Mouse (Mus musculus): Measurements from ENCODE around the gene Ccdc22. TPM values are rescaled to one million over a fixed set of nuclear protein-coding genes. Genes with fewer than 3 reads are reported as not detected.
A peak's percentile ranks its signal among the peaks of the same experiment; 100 is the strongest.

Gene Ccdc22
- polyA plus RNA-seq, 1 experiment from 2014 or later, result 20.8 TPM

DNA sequence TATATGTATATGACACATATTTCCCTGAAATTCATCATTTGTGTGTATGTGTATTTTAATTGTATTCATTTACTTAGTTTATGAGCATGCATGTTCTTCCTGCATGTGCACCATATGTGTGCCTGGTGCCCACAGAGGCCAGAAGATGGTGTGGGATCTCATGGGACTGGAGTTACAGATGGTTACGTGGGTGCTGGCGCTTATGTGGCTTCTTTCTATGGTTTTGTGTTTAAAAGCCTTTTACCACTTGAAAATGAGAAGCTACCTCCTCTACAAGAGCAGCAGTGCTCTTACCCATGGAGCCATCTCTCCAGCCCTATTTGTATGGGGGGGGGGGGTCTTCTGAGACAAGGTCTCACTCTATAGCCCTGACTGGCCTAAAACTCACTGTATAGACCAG, 24.2 kb downstream of the Ccdc22 start:
- no peak for ATAC-seq (replicated peaks; ENCODE audit: extremely low read depth, insufficient read depth, low FRiP score)
- Histone ChIP-seq H3K9me3 (replicated peaks; ENCODE audit: control insufficient read depth, low read length) (no peaks in the 10 kb centered on the region), H3K4me1 (ENCODE audit: control insufficient read depth, insufficient read depth, low read length) (no peaks in the 10 kb centered on the region), H3K4me3 (ENCODE audit: low read length) (no peak overlapping the region), H3K27ac (ENCODE audit: low read length) (no peak overlapping the region), H3K36me3 (ENCODE audit: control insufficient read depth, insufficient read depth) (no peaks in the 10 kb centered on the region), H3K27me3 (ENCODE audit: control insufficient read depth, insufficient read depth, low read length) (no peaks in the 10 kb centered on the region), H3K4me2 (ENCODE audit: low read depth, low read length) (no peak overlapping the region), H3K9ac (ENCODE audit: low read length) (no peak overlapping the region)
- 80% methylated on average over 2 of the region's 2 CpGs for WGBS

DNA sequence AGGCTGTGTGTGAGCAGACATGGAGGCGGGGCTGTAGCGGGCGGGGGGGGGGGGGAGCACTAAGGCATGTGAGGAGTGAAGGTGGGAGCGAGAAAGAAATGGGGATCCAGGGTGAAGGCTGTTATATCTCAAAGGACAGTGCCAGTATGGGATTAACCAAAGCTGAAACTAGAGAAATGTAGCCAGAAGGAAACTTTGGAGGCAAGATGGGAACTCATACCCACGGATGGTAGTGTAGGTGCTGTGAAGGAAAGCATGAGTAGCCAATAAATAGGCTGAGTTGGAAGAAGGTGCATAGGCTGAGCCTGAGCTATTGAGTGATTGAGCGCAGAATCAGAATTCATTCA, 30.5 kb downstream of the Ccdc22 start:
- Histone ChIP-seq H3K4me1 (ENCODE audit: control insufficient read depth, insufficient read depth, low read length) (peaks cover 19% of the 10 kb centered on the region), H3K27me3 (ENCODE audit: control insufficient read depth, insufficient read depth, low read length) (no peaks in the 10 kb centered on the region), H3K36me3 (ENCODE audit: control insufficient read depth, insufficient read depth) (no peaks in the 10 kb centered on the region), H3K27ac (ENCODE audit: low read length) (no peak overlapping the region), H3K9ac (ENCODE audit: low read length) (no peak overlapping the region), H3K9me3 (replicated peaks; ENCODE audit: control insufficient read depth, low read length) (no peaks in the 10 kb centered on the region), H3K4me3 (ENCODE audit: low read length) (peak overlapping the region; percentile 60), H3K4me2 (ENCODE audit: low read depth, low read length) (peak overlapping the region; percentile 82)
- no peak for ATAC-seq (replicated peaks; ENCODE audit: extremely low read depth, insufficient read depth, low FRiP score)
- WGBS, result 23% methylated on average over 5 of the region's 6 CpGs

DNA sequence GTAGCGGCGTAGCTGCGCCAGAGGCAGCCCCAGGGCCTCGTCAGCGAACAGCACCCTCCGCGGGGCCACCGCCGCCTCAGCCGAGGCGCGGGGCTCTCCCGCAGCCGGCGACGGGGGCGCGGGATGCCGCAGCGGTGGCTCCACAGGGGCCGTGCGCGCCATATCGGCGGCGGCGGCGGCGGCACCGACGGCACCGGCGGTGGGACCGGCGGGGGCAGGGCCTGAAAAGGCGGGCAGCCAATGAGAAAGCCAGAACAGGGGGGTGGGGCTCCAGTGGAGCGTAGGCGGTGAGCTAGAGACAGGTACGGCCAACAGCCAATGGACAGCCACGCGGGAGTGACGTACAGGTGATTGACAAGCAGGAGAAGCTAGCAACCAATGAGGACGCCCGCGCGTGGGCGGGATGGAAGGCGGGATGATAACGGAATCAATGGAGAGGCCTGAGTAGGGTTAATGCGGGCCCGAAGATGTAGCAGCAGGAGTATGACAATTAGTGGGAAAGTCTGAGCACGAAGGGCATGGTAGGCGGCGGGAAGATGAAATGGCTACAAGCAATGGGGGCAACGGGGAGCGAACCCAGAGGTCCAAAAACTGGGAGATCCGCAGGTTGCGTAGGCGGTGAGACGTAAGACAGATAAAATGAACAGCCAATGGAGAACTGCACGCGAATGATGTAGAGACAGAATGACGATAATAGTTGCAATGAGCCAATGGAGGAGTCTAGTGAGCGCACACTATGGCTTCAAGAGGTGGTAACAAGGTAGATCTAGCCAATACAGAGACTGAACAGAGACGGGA, 31.0 kb downstream of the Ccdc22 start, which contains the start of gene Ppp1r3f:
TSS of gene Ppp1r3f (minus strand) at position 197 of the 798 bp plus-strand sequence.
- H3K27me3 ChIP-seq (ENCODE audit: control insufficient read depth, insufficient read depth, low read length), result no peaks in the 10 kb centered on the region
- no peaks in the 10 kb centered on the region for H3K9me3 ChIP-seq (replicated peaks; ENCODE audit: control insufficient read depth, low read length)
- H3K27ac ChIP-seq (ENCODE audit: low read length), result peak within 1 kb of the TSS; percentile 79
- peak within 1 kb of the TSS; percentile 60 for H3K4me3 ChIP-seq (ENCODE audit: low read length)
- ATAC-seq (replicated peaks; ENCODE audit: extremely low read depth, insufficient read depth, low FRiP score), result peak; percentile 95
- H3K9ac ChIP-seq (ENCODE audit: low read length), result peak within 1 kb of the TSS; percentile 75
- no peaks in the 10 kb centered on the region for H3K36me3 ChIP-seq (ENCODE audit: control insufficient read depth, insufficient read depth)
- H3K4me1 ChIP-seq (ENCODE audit: control insufficient read depth, insufficient read depth, low read length), result peaks cover 19% of the 10 kb centered on the region
- peak within 1 kb of the TSS; percentile 82 for H3K4me2 ChIP-seq (ENCODE audit: low read depth, low read length)
- WGBS, result 13% methylated on average over 56 of the region's 65 CpGs

DNA sequence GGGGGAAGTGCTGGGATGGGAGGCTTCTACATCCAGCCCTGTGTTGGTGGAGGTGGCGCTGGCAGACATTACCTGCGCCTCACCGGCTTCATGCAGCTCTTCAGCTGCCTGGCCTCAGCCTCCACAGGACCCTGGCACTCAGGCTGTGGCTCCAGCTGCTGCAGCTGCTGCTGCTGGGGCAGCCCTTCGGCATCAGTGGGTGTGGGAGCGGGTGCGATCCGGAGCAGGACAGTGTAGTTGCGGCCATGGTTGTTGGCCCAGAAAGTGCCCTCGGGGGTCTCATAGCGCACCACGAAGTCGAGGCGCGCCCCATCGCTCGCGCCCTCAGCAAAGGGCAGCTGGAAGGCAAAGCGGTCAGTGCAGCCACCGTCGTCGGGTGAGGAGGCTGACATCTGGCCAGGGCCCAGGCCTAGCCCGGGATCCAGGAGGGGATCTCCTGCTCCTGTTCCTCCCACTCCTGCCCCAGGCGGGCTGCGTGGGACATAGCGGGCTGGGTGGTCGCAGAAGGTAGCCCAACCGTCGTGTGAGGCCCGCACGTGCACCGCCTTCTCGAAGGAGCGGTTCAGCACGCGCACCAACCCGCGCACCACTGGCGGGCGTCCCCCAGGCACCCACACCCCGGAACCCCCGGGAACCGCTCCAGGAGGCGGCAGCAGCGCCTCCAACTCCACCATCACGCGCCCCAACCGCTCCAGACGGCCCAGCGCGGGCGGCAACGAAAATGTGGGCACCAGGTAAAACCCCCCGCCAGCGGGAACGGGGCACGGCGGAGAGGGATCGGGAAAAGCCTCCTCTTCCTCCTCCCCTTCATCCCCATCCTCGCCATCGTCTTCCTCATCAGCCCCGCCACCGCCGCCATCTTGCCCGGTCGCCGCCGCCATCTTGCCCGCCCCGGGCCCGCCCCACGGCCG, 31.9 kb downstream of the Ccdc22 start, which contains the start of gene Foxp3:
TSS of gene Foxp3 (plus strand) at position 469 of the 911 bp plus-strand sequence.
- H3K9me3 ChIP-seq (replicated peaks; ENCODE audit: control insufficient read depth, low read length), result no peaks in the 10 kb centered on the region
- ATAC-seq (replicated peaks; ENCODE audit: extremely low read depth, insufficient read depth, low FRiP score), result peak; percentile 70
- 24% methylated on average over 62 of the region's 72 CpGs for WGBS

DNA sequence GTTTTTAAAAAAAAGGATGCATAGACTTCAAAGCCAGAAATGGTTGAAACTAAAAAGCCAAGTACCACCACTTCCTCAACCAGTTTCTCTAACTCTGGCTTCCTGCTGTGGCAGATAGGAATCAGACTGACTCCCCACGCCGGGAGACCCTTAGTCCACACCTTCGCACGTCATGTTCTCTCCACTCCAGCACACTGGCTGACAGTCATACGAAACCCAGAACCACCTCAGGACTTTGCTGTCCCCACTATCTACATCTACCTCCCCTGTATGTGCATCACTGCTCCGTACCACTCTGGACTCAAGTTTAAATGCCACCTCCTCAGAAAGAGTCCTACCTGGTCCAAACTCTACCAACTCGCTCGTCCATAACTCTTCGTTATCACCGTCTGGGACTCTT, 32.9 kb downstream of the Ccdc22 start:
- ATAC-seq (replicated peaks; ENCODE audit: extremely low read depth, insufficient read depth, low FRiP score), result no peak
- 50% methylated on average over 10 of the region's 10 CpGs for WGBS

More for the DNA sequence above, 31.9 kb downstream of the Ccdc22 start, which contains the start of gene Foxp3:
- peak within 1 kb of the TSS; percentile 60 for H3K4me3 ChIP-seq (ENCODE audit: low read length)
- peak within 1 kb of the TSS; percentile 82 for H3K4me2 ChIP-seq (ENCODE audit: low read depth, low read length)
- H3K27me3 ChIP-seq (ENCODE audit: control insufficient read depth, insufficient read depth, low read length), result no peaks in the 10 kb centered on the region
- H3K4me1 ChIP-seq (ENCODE audit: control insufficient read depth, insufficient read depth, low read length), result peaks cover 19% of the 10 kb centered on the region
- peak within 1 kb of the TSS; percentile 75 for H3K9ac ChIP-seq (ENCODE audit: low read length)
- H3K36me3 ChIP-seq (ENCODE audit: control insufficient read depth, insufficient read depth), result no peaks in the 10 kb centered on the region
- peak within 1 kb of the TSS; percentile 79 for H3K27ac ChIP-seq (ENCODE audit: low read length)

DNA sequence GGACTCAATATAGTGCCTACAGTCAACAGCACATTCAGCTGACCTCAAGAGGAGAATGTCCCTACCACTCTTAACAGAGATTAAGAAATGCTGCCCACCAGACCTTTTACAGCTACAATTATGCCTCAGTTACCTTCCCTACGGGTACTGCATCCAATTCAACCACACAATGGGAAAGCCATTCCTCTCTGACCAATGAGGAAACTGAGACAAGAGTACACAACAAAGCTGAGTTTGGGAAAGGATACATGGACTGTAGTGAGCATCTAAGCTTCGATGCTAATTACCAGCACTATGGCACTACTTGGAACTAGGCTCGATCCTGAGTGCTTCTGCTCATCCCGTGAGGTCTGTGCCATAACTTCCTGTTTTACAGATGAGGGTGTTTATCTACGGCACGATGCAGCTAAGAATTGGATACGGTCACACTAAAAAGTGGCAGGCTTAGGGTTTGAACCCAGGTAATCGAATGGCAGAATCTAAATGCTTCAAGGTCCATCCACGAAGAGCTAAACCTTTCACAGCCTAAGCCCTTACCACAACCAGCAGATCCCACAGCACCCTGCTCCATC, 33.7 kb downstream of the Ccdc22 start:
- WGBS, result 76% methylated on average over 9 of the region's 9 CpGs
- Histone ChIP-seq H3K27ac (ENCODE audit: low read length) (no peak overlapping the region), H3K36me3 (ENCODE audit: control insufficient read depth, insufficient read depth) (no peaks in the 10 kb centered on the region), H3K9me3 (replicated peaks; ENCODE audit: control insufficient read depth, low read length) (no peaks in the 10 kb centered on the region), H3K27me3 (ENCODE audit: control insufficient read depth, insufficient read depth, low read length) (no peaks in the 10 kb centered on the region), H3K9ac (ENCODE audit: low read length) (no peak overlapping the region), H3K4me2 (ENCODE audit: low read depth, low read length) (no peak overlapping the region), H3K4me1 (ENCODE audit: control insufficient read depth, insufficient read depth, low read length) (peaks cover 19% of the 10 kb centered on the region), H3K4me3 (ENCODE audit: low read length) (no peak overlapping the region)
- no peak for ATAC-seq (replicated peaks; ENCODE audit: extremely low read depth, insufficient read depth, low FRiP score)

More for the DNA sequence above, 32.9 kb downstream of the Ccdc22 start:
- Histone ChIP-seq H3K4me3 (ENCODE audit: low read length) (no peak overlapping the region; the same call in 1 of the 2 replicates), H3K27me3 (ENCODE audit: control insufficient read depth, insufficient read depth, low read length) (no peaks in the 10 kb centered on the region), H3K36me3 (ENCODE audit: control insufficient read depth, insufficient read depth) (no peaks in the 10 kb centered on the region), H3K27ac (ENCODE audit: low read length) (no peak overlapping the region), H3K9me3 (replicated peaks; ENCODE audit: control insufficient read depth, low read length) (no peaks in the 10 kb centered on the region), H3K4me2 (ENCODE audit: low read depth, low read length) (peak overlapping the region; percentile 82), H3K9ac (ENCODE audit: low read length) (no peak overlapping the region), H3K4me1 (ENCODE audit: control insufficient read depth, insufficient read depth, low read length) (peaks cover 19% of the 10 kb centered on the region)

DNA sequence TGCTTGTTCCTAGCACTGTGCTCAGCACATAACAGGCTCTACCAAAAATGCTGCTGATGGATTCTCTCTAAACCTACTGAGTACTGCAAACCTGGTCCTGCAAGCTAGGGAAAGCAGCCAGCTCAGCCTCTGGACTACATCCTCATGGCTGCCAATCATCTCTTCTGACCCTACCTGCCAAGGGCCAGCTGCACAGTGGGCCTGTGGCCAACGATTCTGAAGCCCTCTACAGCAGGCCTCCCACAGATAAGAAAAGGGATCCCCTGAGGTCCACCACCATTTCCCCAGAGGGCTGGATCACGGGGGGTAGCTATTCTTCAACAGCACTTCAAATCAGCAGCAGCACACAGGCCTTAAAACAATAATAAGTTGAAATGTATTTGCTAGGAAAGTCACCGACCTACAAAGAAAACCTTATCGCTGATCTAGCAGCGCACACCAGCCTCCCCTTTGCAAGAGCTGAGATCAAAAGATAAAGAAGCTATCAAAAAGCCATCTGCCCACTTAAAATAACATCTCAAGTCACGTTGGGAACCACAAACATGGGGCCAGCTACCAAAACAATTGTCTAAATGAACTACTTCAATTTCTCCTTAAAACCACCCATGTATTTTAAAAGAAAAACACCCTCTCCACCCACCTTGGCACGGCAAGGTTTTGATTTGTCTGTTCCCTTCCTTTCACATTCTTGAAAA, 34.7 kb downstream of the Ccdc22 start:
- no peaks in the 10 kb centered on the region for H3K36me3 ChIP-seq (ENCODE audit: control insufficient read depth, insufficient read depth)
- ATAC-seq (replicated peaks; ENCODE audit: extremely low read depth, insufficient read depth, low FRiP score), result no peak
- 42% methylated on average over 7 of the region's 7 CpGs for WGBS

DNA sequence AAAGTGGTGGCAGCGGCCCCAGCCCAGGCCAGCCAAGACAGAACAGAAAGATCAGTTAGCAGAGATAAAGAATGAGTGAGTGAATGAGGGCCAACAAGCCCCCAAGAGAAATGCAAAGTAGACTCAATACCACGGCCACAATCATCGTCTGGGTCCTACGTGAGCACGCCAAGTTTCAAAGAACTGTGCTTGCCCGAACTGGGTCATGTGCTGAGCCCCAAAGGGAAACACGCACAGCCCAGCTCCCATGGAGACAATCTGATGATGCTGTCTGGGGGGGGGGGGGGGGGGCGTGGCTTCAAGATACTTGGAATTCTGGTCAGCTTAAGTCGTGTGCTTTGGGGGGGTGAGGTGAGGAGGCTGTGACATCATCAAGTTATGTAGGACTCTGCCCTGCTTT, 37.8 kb downstream of the Ccdc22 start:
- Histone ChIP-seq H3K4me3 (ENCODE audit: low read length) (no peak overlapping the region), H3K9me3 (replicated peaks; ENCODE audit: control insufficient read depth, low read length) (no peaks in the 10 kb centered on the region), H3K4me2 (ENCODE audit: low read depth, low read length) (no peak overlapping the region), H3K36me3 (ENCODE audit: control insufficient read depth, insufficient read depth) (no peaks in the 10 kb centered on the region), H3K27me3 (ENCODE audit: control insufficient read depth, insufficient read depth, low read length) (no peaks in the 10 kb centered on the region), H3K4me1 (ENCODE audit: control insufficient read depth, insufficient read depth, low read length) (peaks cover 11% of the 10 kb centered on the region), H3K27ac (ENCODE audit: low read length) (no peak overlapping the region), H3K9ac (ENCODE audit: low read length) (no peak overlapping the region)
- WGBS, result 66% methylated on average over 7 of the region's 9 CpGs
- ATAC-seq (replicated peaks; ENCODE audit: extremely low read depth, insufficient read depth, low FRiP score), result no peak

More for the DNA sequence above, 34.7 kb downstream of the Ccdc22 start:
- Histone ChIP-seq H3K27me3 (ENCODE audit: control insufficient read depth, insufficient read depth, low read length) (no peaks in the 10 kb centered on the region), H3K9me3 (replicated peaks; ENCODE audit: control insufficient read depth, low read length) (no peaks in the 10 kb centered on the region), H3K4me3 (ENCODE audit: low read length) (no peak overlapping the region), H3K4me2 (ENCODE audit: low read depth, low read length) (no peak overlapping the region), H3K9ac (ENCODE audit: low read length) (no peak overlapping the region), H3K4me1 (ENCODE audit: control insufficient read depth, insufficient read depth, low read length) (peaks cover 19% of the 10 kb centered on the region), H3K27ac (ENCODE audit: low read length) (no peak overlapping the region)
